Mouse (Mus musculus): Measurements from ENCODE around the gene Laptm5.

GRCm38 (mm10) chr4:130927821-130928220 is 14.9 kb downstream of the Laptm5 start:
- no peak for TF ChIP-seq EP300 (IDR thresholded peaks at IDR 0.05; ENCODE audit: low read depth)
- TF ChIP-seq CTCF (IDR thresholded peaks at IDR 0.05; ENCODE audit: low read depth) = no peak

All from heart, postnatal 0 days (tissue).